Mouse (Mus musculus) thymus, postnatal 4 days (tissue): Measurements from ENCODE around the gene Gm4767.
"Not testable (repeated sequence)": the region's sequence is repeated elsewhere in the genome, so short reads cannot be mapped to it uniquely, and the experiment has no call there.

Experiments used
- DNase-seq: peaks from one replicate; pipeline ENCODE4 v3.0.0; 2021

The Gm4767 gene

GRCm38 (mm10) chr10:81811899-81812298 is at the start of gene Gm4767:
Gene Gm4767, plus strand, starts transcription at chr10:81812186.
- DNase-seq = peak; percentile 6

GRCm38 (mm10) chr10:81770506-81771403 is 41.2 kb upstream of the Gm4767 start, which contains the start of gene Gm3055:
Gene Gm3055, minus strand, starts transcription at chr10:81771161.
- DNase-seq = not testable (repeated sequence)

- not testable (repeated sequence) for DNase-seq
These were observed 40.6 kb upstream of the Gm4767 start for GRCm38 (mm10) chr10:81771404-81771777.

GRCm38 (mm10) chr10:81846219-81846618 is 34.2 kb downstream of the Gm4767 start:
- not testable (repeated sequence) for DNase-seq

DNA sequence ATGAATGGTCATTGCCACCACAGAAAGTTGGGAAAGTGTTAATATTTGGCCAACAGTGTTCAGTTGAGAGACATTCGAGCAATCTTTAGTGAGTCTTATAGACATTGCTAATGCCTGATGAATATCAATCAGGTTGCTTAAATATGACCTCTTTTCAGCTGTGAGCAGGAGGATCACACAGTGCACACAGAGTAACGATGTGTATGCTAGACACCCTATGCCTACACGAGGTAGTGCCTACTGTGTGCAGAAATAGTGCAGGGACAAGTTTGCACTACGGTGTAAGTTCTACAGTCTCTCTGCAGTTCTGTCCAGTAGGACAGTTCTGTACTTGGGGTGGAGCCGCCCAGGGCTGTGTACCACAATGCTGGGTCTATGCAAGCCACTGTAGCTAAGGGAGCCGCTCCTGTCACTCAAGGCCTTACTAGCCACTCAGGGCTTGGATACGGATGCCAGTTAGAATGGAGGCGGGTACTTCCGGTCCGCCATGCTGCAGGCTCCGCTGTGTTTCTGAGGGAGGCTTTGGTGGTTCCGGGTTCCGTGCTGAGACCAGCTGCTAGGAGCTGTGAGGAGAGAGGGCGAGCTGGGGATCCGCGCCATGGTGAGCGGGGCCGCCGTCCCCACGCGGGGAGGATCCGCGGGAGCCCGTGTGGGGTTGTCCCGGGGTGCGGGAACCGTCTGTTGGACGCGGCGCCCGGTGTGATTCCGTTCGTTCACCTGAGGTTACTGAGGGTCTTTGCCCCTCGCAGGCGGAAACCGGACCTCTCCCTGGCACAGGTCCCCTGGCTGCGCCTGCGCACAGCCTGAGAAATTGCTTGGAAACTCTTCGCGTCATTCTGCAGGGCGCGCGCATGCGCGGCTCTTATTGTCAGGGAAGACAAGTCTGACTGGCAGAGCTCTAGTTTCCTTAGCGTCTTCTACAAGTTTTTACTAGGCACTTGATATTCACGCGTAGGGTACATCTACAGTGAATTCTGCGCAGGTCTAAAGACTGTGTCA is 51.7 kb downstream of the Gm4767 start, which contains the start of gene Gm32687:
Gm32687 (plus strand) TSS at position 526 of the 999 bp plus-strand sequence.
- peak; percentile 8 for DNase-seq
